Mouse (Mus musculus): Measurements from ENCODE around the gene Coro1a. TPM values are rescaled to one million over a fixed set of nuclear protein-coding genes. Genes with fewer than 3 reads are reported as not detected.
"Not testable (repeated sequence)": the region's sequence is repeated elsewhere in the genome, so short reads cannot be mapped to it uniquely, and the experiment has no call there.

The Coro1a gene
- polyA plus RNA-seq, 1 experiment from 2014 or later: 131 TPM

GRCm38 (mm10) chr7:126740132-126740735 lies 32.6 kb upstream of the Coro1a start:
- Histone ChIP-seq H3K4me3 (ENCODE audit: low read length) (no peak overlapping the region), H3K27me3 (ENCODE audit: control insufficient read depth, insufficient read depth, low read length) (no peaks in the 10 kb centered on the region), H3K9me3 (replicated peaks; ENCODE audit: control insufficient read depth, low read length) (no peaks in the 10 kb centered on the region), H3K27ac (ENCODE audit: low read length) (no peak overlapping the region), H3K36me3 (ENCODE audit: control insufficient read depth, insufficient read depth) (no peaks in the 10 kb centered on the region), H3K9ac (ENCODE audit: low read length) (no peak overlapping the region), H3K4me1 (ENCODE audit: control insufficient read depth, insufficient read depth, low read length) (no peaks in the 10 kb centered on the region), H3K4me2 (ENCODE audit: low read depth, low read length) (no peak overlapping the region)
- ATAC-seq (replicated peaks; ENCODE audit: extremely low read depth, insufficient read depth, low FRiP score): no peak
- WGBS: 77% methylated on average over 13 of the region's 13 CpGs

- WGBS: 77% methylated on average over 17 of the region's 17 CpGs
- ATAC-seq (replicated peaks; ENCODE audit: extremely low read depth, insufficient read depth, low FRiP score): no peak
- H3K9me3 ChIP-seq (replicated peaks; ENCODE audit: control insufficient read depth, low read length): no peaks in the 10 kb centered on the region
- H3K9ac ChIP-seq (ENCODE audit: low read length): no peak overlapping the region
- H3K27ac ChIP-seq (ENCODE audit: low read length): no peak overlapping the region
- no peaks in the 10 kb centered on the region for H3K27me3 ChIP-seq (ENCODE audit: control insufficient read depth, insufficient read depth, low read length)
- H3K36me3 ChIP-seq (ENCODE audit: control insufficient read depth, insufficient read depth): no peaks in the 10 kb centered on the region
- no peak overlapping the region for H3K4me2 ChIP-seq (ENCODE audit: low read depth, low read length)
- no peak overlapping the region for H3K4me3 ChIP-seq (ENCODE audit: low read length)
- no peaks in the 10 kb centered on the region for H3K4me1 ChIP-seq (ENCODE audit: control insufficient read depth, insufficient read depth, low read length)
Measured at GRCm38 (mm10) chr7:126739551-126739950, 32.0 kb upstream of the Coro1a start.

GRCm38 (mm10) chr7:126736122-126736521 lies 28.5 kb upstream of the Coro1a start:
- Histone ChIP-seq H3K4me2 (ENCODE audit: low read depth, low read length) (no peak overlapping the region), H3K9me3 (replicated peaks; ENCODE audit: control insufficient read depth, low read length) (no peaks in the 10 kb centered on the region), H3K4me1 (ENCODE audit: control insufficient read depth, insufficient read depth, low read length) (no peaks in the 10 kb centered on the region), H3K36me3 (ENCODE audit: control insufficient read depth, insufficient read depth) (no peaks in the 10 kb centered on the region), H3K27ac (ENCODE audit: low read length) (no peak overlapping the region), H3K4me3 (ENCODE audit: low read length) (no peak overlapping the region), H3K27me3 (ENCODE audit: control insufficient read depth, insufficient read depth, low read length) (no peaks in the 10 kb centered on the region), H3K9ac (ENCODE audit: low read length) (no peak overlapping the region)
- no peak for ATAC-seq (replicated peaks; ENCODE audit: extremely low read depth, insufficient read depth, low FRiP score)
- 71% methylated on average over 8 of the region's 8 CpGs for WGBS

GRCm38 (mm10) chr7:126730256-126730789 lies 22.7 kb upstream of the Coro1a start:
- not testable (repeated sequence) for H3K27me3 ChIP-seq (ENCODE audit: control insufficient read depth, insufficient read depth, low read length); ATAC-seq (replicated peaks; ENCODE audit: extremely low read depth, insufficient read depth, low FRiP score)

GRCm38 (mm10) chr7:126725667-126726066 lies 18.1 kb upstream of the Coro1a start:
- 72% methylated on average over 5 of the region's 5 CpGs for WGBS
- H3K36me3 ChIP-seq (ENCODE audit: control insufficient read depth, insufficient read depth): no peaks in the 10 kb centered on the region
- no peaks in the 10 kb centered on the region for H3K9me3 ChIP-seq (replicated peaks; ENCODE audit: control insufficient read depth, low read length)
- ATAC-seq (replicated peaks; ENCODE audit: extremely low read depth, insufficient read depth, low FRiP score): no peak
- no peaks in the 10 kb centered on the region; the same call in 1 of the 2 replicates for H3K27me3 ChIP-seq (ENCODE audit: control insufficient read depth, insufficient read depth, low read length)
- no peak overlapping the region for H3K9ac ChIP-seq (ENCODE audit: low read length)
- no peak overlapping the region for H3K4me3 ChIP-seq (ENCODE audit: low read length)
- no peaks in the 10 kb centered on the region for H3K4me1 ChIP-seq (ENCODE audit: control insufficient read depth, insufficient read depth, low read length)
- no peak overlapping the region for H3K27ac ChIP-seq (ENCODE audit: low read length)
- H3K4me2 ChIP-seq (ENCODE audit: low read depth, low read length): no peak overlapping the region

More at GRCm38 (mm10) chr7:126730256-126730789, 22.7 kb upstream of the Coro1a start:
- not testable (repeated sequence) for H3K4me1 ChIP-seq (ENCODE audit: control insufficient read depth, insufficient read depth, low read length); H3K27ac ChIP-seq (ENCODE audit: low read length); H3K4me3 ChIP-seq (ENCODE audit: low read length); H3K9ac ChIP-seq (ENCODE audit: low read length); H3K36me3 ChIP-seq (ENCODE audit: control insufficient read depth, insufficient read depth); H3K4me2 ChIP-seq (ENCODE audit: low read depth, low read length); H3K9me3 ChIP-seq (replicated peaks; ENCODE audit: control insufficient read depth, low read length)
- 66% methylated on average over 4 of the region's 4 CpGs for WGBS

- Histone ChIP-seq H3K4me1 (ENCODE audit: control insufficient read depth, insufficient read depth, low read length) (no peaks in the 10 kb centered on the region), H3K4me3 (ENCODE audit: low read length) (no peak overlapping the region), H3K9ac (ENCODE audit: low read length) (no peak overlapping the region), H3K27ac (ENCODE audit: low read length) (no peak overlapping the region), H3K27me3 (ENCODE audit: control insufficient read depth, insufficient read depth, low read length) (no peaks in the 10 kb centered on the region; the same call in 1 of the 2 replicates), H3K36me3 (ENCODE audit: control insufficient read depth, insufficient read depth) (no peaks in the 10 kb centered on the region), H3K9me3 (replicated peaks; ENCODE audit: control insufficient read depth, low read length) (no peaks in the 10 kb centered on the region), H3K4me2 (ENCODE audit: low read depth, low read length) (no peak overlapping the region)
- WGBS: 61% methylated on average over 3 of the region's 3 CpGs
- ATAC-seq (replicated peaks; ENCODE audit: extremely low read depth, insufficient read depth, low FRiP score): no peak
Measured at GRCm38 (mm10) chr7:126725077-126725476, 17.5 kb upstream of the Coro1a start.

- H3K27me3 ChIP-seq (ENCODE audit: control insufficient read depth, insufficient read depth, low read length): no peaks in the 10 kb centered on the region
- no peak overlapping the region for H3K27ac ChIP-seq (ENCODE audit: low read length)
- H3K4me3 ChIP-seq (ENCODE audit: low read length): no peak overlapping the region
- H3K4me1 ChIP-seq (ENCODE audit: control insufficient read depth, insufficient read depth, low read length): no peaks in the 10 kb centered on the region
- H3K9ac ChIP-seq (ENCODE audit: low read length): no peak overlapping the region
- no peaks in the 10 kb centered on the region for H3K36me3 ChIP-seq (ENCODE audit: control insufficient read depth, insufficient read depth)
- H3K4me2 ChIP-seq (ENCODE audit: low read depth, low read length): no peak overlapping the region
- 93% methylated on average over 13 of the region's 13 CpGs for WGBS
- H3K9me3 ChIP-seq (replicated peaks; ENCODE audit: control insufficient read depth, low read length): 0 out of 2 replicates have a peak, but pooled peaks cover 2% of the 10 kb centered on the region
- ATAC-seq (replicated peaks; ENCODE audit: extremely low read depth, insufficient read depth, low FRiP score): no peak
Measured at GRCm38 (mm10) chr7:126721635-126722034, 14.0 kb upstream of the Coro1a start.

GRCm38 (mm10) chr7:126718787-126719337 lies 11.3 kb upstream of the Coro1a start:
- H3K9ac ChIP-seq (ENCODE audit: low read length): no peak overlapping the region

GRCm38 (mm10) chr7:126717566-126717965 lies 10.0 kb upstream of the Coro1a start:
- Histone ChIP-seq H3K9me3 (replicated peaks; ENCODE audit: control insufficient read depth, low read length) (0 out of 2 replicates have a peak, but pooled peaks cover 2% of the 10 kb centered on the region), H3K27ac (ENCODE audit: low read length) (no peak overlapping the region), H3K27me3 (ENCODE audit: control insufficient read depth, insufficient read depth, low read length) (no peaks in the 10 kb centered on the region), H3K4me3 (ENCODE audit: low read length) (no peak overlapping the region), H3K9ac (ENCODE audit: low read length) (no peak overlapping the region), H3K4me2 (ENCODE audit: low read depth, low read length) (no peak overlapping the region), H3K36me3 (ENCODE audit: control insufficient read depth, insufficient read depth) (no peaks in the 10 kb centered on the region), H3K4me1 (ENCODE audit: control insufficient read depth, insufficient read depth, low read length) (no peaks in the 10 kb centered on the region)
- no peak for ATAC-seq (replicated peaks; ENCODE audit: extremely low read depth, insufficient read depth, low FRiP score)
- WGBS: 81% methylated on average over 3 of the region's 3 CpGs

More at GRCm38 (mm10) chr7:126718787-126719337, 11.3 kb upstream of the Coro1a start:
- no peak overlapping the region for H3K4me3 ChIP-seq (ENCODE audit: low read length)
- 91% methylated on average over 5 of the region's 5 CpGs for WGBS
- H3K9me3 ChIP-seq (replicated peaks; ENCODE audit: control insufficient read depth, low read length): 0 out of 2 replicates have a peak, but pooled peaks cover 2% of the 10 kb centered on the region
- no peaks in the 10 kb centered on the region for H3K27me3 ChIP-seq (ENCODE audit: control insufficient read depth, insufficient read depth, low read length)
- H3K4me2 ChIP-seq (ENCODE audit: low read depth, low read length): no peak overlapping the region
- no peaks in the 10 kb centered on the region for H3K4me1 ChIP-seq (ENCODE audit: control insufficient read depth, insufficient read depth, low read length)
- no peak overlapping the region for H3K27ac ChIP-seq (ENCODE audit: low read length)
- ATAC-seq (replicated peaks; ENCODE audit: extremely low read depth, insufficient read depth, low FRiP score): no peak
- H3K36me3 ChIP-seq (ENCODE audit: control insufficient read depth, insufficient read depth): no peaks in the 10 kb centered on the region

Data from heart, embryonic 16.5 days (tissue).